Mouse (Mus musculus) limb, embryonic 12.5 days (tissue): ENCODE measurements around the gene Thumpd2. TPM values are rescaled to one million over a fixed set of nuclear protein-coding genes. Genes with fewer than 3 reads are reported as not detected.

ENCODE experiments used
- ATAC-seq: fragments of 200-750 bp; cut with Nextera tagmentation; 2 replicates; pipeline ENCODE4 v1.8.0; 2017; ENCODE audit warnings: low read depth, moderate TSS enrichment; ENCODE audit not compliant: insufficient number of reproducible peaks, insufficient read depth, low FRiP score, low TSS enrichment
- H3K27ac ChIP-seq: fragments of 300-500 bp; sonication (generic); 2 replicates; pipeline ENCODE4 v1.5.1; 2016; ENCODE audit warnings: mild to moderate bottlenecking, moderate library complexity
- H3K27me3 ChIP-seq: fragments of 300-500 bp; sonication (generic); 2 replicates; pipeline ENCODE4 v1.6.1; 2016; ENCODE audit warnings: mild to moderate bottlenecking, moderate library complexity
- H3K36me3 ChIP-seq: fragments of 300-500 bp; sonication (generic); 2 replicates; pipeline ENCODE4 v1.6.1; 2016; ENCODE audit warnings: mild to moderate bottlenecking, moderate library complexity
- H3K4me1 ChIP-seq: fragments of 300-500 bp; sonication (generic); replicated peaks from 2 replicates; pipeline ENCODE4 v1.6.1; 2016
- H3K4me2 ChIP-seq: fragments of 300-500 bp; sonication (generic); 2 replicates; pipeline ENCODE4 v1.6.1; 2016; ENCODE audit warnings: mild to moderate bottlenecking, moderate library complexity
- H3K4me3 ChIP-seq: fragments of 300-500 bp; sonication (generic); replicated peaks from 2 replicates; pipeline ENCODE4 v1.5.1; 2016; ENCODE audit warnings: mild to moderate bottlenecking
- H3K9ac ChIP-seq: fragments of 300-500 bp; sonication (generic); replicated peaks from 2 replicates; pipeline ENCODE4 v1.6.1; 2016; ENCODE audit warnings: mild to moderate bottlenecking, moderate library complexity
- H3K9me3 ChIP-seq: fragments of 300-500 bp; sonication (generic); 2 replicates; pipeline ENCODE4 v1.6.1; 2016; ENCODE audit warnings: mild to moderate bottlenecking, moderate library complexity
- WGBS: fragments of 180-500 bp; shearing (Covaris S2); methylation state at CpG from one replicate; pipeline ENCODE4 v1.1.7; 2016; 5-methylcytosine and 5-hydroxymethylcytosine counted together
- polyA plus RNA-seq: library from polyadenylated mRNA; unstranded; fragments of >200 nt; fragmentation: Nextera tagmentation; extraction: Ambion mirVana; gene quantifications from 2 replicates; pipeline ENCODE4 v1.2.1, GENCODE M21; 2016

The Thumpd2 gene
- polyA plus RNA-seq, 1 experiment from 2014 or later, result 17.0 TPM

GRCm38 (mm10) chr17:81001647-81002046 lies 63.2 kb downstream of the Thumpd2 start:
- peaks cover 26% of the 10 kb centered on the region for H3K4me1 ChIP-seq
- no peak for ATAC-seq
- WGBS, result 91% methylated on average over 4 of the region's 4 CpGs
- no peaks in the 10 kb centered on the region for H3K9me3 ChIP-seq
- no peak overlapping the region for H3K27ac ChIP-seq
- no peak overlapping the region for H3K4me3 ChIP-seq
- no peaks in the 10 kb centered on the region for H3K27me3 ChIP-seq
- no peak overlapping the region for H3K4me2 ChIP-seq
- H3K36me3 ChIP-seq, result no peaks in the 10 kb centered on the region
- no peak overlapping the region for H3K9ac ChIP-seq

DNA sequence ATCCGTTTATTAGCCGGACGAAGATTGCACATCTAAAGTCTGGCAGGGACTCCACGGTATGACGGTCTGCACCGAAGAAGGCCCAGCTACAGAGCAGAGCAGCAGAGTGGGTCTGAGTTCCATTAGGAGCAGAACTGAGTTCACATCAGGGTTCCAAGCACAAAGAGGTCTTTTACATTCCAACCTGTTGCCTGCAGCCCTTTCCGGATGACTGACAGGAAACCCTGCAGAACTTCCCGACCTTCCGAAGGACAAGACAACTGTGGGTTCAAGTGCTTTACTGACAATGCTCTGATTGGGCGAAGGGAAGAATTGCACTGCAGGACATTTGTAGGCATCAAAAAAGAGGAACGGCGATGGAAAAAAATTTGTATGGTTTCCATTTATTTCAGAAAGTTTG lies 63.9 kb downstream of the Thumpd2 start:
- Histone ChIP-seq H3K4me2 (no peak overlapping the region), H3K4me1 (peaks cover 24% of the 10 kb centered on the region), H3K27me3 (no peaks in the 10 kb centered on the region), H3K9ac (no peak overlapping the region), H3K9me3 (peaks cover 4% of the 10 kb centered on the region; the same call in 1 of the 2 replicates), H3K4me3 (no peak overlapping the region), H3K27ac (no peak overlapping the region), H3K36me3 (no peaks in the 10 kb centered on the region)
- WGBS, result 85% methylated on average over 12 of the region's 12 CpGs
- ATAC-seq, result no peak

DNA sequence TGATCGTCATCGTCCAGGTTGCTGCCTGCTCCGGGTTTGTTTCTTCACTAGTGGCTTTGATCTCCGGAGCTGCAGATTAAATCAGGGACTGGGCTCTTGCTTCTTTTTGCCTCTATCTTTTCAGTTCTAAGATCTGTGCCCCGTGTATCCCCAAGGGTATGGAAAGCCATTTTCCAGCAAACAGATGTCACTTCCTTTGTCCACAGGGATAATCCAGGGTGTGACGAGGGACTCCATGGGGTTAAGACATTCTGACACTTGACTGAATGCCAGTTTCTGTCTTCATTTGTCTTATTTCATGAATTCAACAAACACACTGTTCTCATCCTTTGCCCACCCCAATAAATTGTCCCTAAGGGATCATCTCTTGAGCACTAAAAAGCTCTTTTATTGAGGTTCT lies 65.9 kb downstream of the Thumpd2 start:
- Histone ChIP-seq H3K27me3 (no peaks in the 10 kb centered on the region), H3K4me3 (no peak overlapping the region), H3K27ac (no peak overlapping the region), H3K4me2 (no peak overlapping the region), H3K9me3 (peaks cover 4% of the 10 kb centered on the region; the same call in 1 of the 2 replicates), H3K36me3 (no peaks in the 10 kb centered on the region), H3K4me1 (peaks cover 12% of the 10 kb centered on the region; the same call in 1 of the 2 replicates), H3K9ac (no peak overlapping the region)
- ATAC-seq, result no peak
- WGBS, result 49% methylated on average over 6 of the region's 6 CpGs

- no peak for ATAC-seq
- peaks cover 4% of the 10 kb centered on the region; the same call in 1 of the 2 replicates for H3K9me3 ChIP-seq
- no peak overlapping the region for H3K9ac ChIP-seq
- H3K27ac ChIP-seq, result no peak overlapping the region
- no peaks in the 10 kb centered on the region for H3K36me3 ChIP-seq
- no peak overlapping the region for H3K4me2 ChIP-seq
- WGBS, result 78% methylated on average over 2 of the region's 2 CpGs
- H3K4me3 ChIP-seq, result no peak overlapping the region
- no peaks in the 10 kb centered on the region for H3K27me3 ChIP-seq
- H3K4me1 ChIP-seq, result peaks cover 7% of the 10 kb centered on the region; the same call in 1 of the 2 replicates
Measured at GRCm38 (mm10) chr17:80997226-80997625, 67.7 kb downstream of the Thumpd2 start.

DNA sequence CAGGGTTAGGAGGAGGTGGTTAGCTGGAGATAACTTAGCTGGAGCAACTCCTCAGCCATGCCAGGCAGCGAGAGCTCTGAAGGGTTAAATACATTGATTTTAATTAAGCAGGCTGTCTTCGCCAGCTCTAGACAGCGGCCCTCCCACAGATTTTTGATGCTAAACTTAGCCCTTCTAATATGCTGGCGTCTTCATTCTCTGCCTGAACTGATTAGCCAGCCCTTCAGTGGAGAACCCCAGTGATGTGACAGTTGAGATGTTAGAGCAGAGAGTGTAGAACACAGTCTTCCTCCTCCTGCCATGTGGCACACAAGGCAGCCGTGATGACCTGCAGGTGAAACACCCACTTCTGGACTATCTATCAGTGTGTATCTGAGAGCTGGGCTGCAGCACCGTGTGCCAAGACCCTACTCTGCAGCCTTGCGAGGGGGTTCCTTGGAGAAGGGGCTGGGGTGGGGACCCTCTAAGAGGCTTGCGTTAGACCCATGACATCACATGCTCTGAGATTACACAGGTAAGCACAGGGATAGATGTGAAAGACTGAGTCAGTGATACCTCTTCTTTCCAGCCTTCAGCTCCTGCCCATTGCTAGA lies 73.3 kb downstream of the Thumpd2 start:
- no peaks in the 10 kb centered on the region for H3K27me3 ChIP-seq
- no peak overlapping the region for H3K4me3 ChIP-seq
- no peak overlapping the region for H3K27ac ChIP-seq
- no peaks in the 10 kb centered on the region for H3K36me3 ChIP-seq
- H3K9me3 ChIP-seq, result peaks cover 4% of the 10 kb centered on the region; the same call in 1 of the 2 replicates
- H3K9ac ChIP-seq, result no peak overlapping the region
- no peak overlapping the region for H3K4me2 ChIP-seq
- WGBS, result 72% methylated on average over 8 of the region's 8 CpGs
- H3K4me1 ChIP-seq, result 0 out of 2 replicates have a peak, but pooled peaks cover 5% of the 10 kb centered on the region
- ATAC-seq, result no peak

DNA sequence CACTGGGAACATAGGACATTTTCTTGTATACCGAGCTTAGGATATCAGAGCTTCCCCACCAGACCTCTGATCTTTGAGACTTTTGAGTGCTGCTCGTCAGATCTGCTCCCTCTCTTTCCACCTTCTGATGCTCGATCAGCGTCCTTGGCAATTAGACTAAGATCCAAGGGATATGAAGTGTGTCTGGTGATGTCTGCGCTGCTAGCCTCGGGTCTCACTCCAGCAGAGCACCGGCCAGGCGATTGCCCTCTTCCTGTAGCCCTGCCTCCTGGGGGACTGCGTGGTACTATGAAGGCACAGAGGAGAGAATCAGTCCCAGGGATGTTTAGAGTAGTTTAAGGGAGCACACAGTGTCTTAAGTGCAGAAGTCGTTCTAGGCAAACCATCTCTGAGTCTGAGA lies 81.9 kb downstream of the Thumpd2 start:
- no peak overlapping the region for H3K27ac ChIP-seq
- no peaks in the 10 kb centered on the region for H3K9me3 ChIP-seq
- no peaks in the 10 kb centered on the region for H3K27me3 ChIP-seq
- no peak overlapping the region for H3K4me2 ChIP-seq
- WGBS, result 72% methylated on average over 10 of the region's 10 CpGs
- no peak for ATAC-seq
- no peaks in the 10 kb centered on the region for H3K36me3 ChIP-seq
- H3K4me3 ChIP-seq, result no peak overlapping the region
- H3K9ac ChIP-seq, result no peak overlapping the region
- H3K4me1 ChIP-seq, result 0 out of 2 replicates have a peak, but pooled peaks cover 6% of the 10 kb centered on the region

GRCm38 (mm10) chr17:80982412-80982787 lies 82.5 kb downstream of the Thumpd2 start:
- Histone ChIP-seq H3K27ac (no peak overlapping the region), H3K4me2 (no peak overlapping the region), H3K9ac (no peak overlapping the region), H3K4me1 (0 out of 2 replicates have a peak, but pooled peaks cover 6% of the 10 kb centered on the region), H3K9me3 (no peaks in the 10 kb centered on the region), H3K36me3 (no peaks in the 10 kb centered on the region), H3K4me3 (no peak overlapping the region), H3K27me3 (no peaks in the 10 kb centered on the region)
- 8% methylated on average over 8 of the region's 8 CpGs for WGBS
- ATAC-seq, result peak; percentile 40; the same call in 1 of the 2 replicates

GRCm38 (mm10) chr17:80981721-80982411 lies 83.0 kb downstream of the Thumpd2 start:
- Histone ChIP-seq H3K4me2 (no peak overlapping the region), H3K4me3 (no peak overlapping the region), H3K27ac (peak overlapping the region; percentile 12; the same call in 1 of the 2 replicates), H3K27me3 (no peaks in the 10 kb centered on the region), H3K36me3 (no peaks in the 10 kb centered on the region), H3K9me3 (no peaks in the 10 kb centered on the region), H3K9ac (no peak overlapping the region), H3K4me1 (0 out of 2 replicates have a peak, but pooled peaks cover 6% of the 10 kb centered on the region)
- WGBS, result 71% methylated on average over 12 of the region's 12 CpGs
- peak; percentile 29; the same call in 1 of the 2 replicates for ATAC-seq

DNA sequence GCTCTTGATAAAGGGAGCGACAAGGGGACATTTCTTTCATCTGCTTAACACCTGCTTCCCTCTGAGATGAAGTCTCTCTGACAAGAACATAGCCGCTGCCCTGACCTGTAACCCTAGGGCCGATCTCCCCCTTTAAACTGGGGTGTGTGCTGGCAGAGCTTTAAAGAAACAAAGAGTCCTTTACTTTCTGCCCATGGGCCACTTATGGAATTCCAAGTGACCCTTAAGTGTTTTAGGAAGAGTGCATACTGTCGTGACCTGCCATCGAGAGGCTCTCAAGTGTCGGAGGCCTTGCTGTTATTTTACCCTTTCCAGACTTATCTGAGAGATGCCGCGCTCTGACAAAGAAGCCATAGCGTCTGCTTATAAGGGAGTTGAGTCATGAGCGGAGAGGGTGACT lies 84.8 kb downstream of the Thumpd2 start:
- Histone ChIP-seq H3K9me3 (no peaks in the 10 kb centered on the region), H3K36me3 (no peaks in the 10 kb centered on the region), H3K4me1 (0 out of 2 replicates have a peak, but pooled peaks cover 6% of the 10 kb centered on the region), H3K4me3 (no peak overlapping the region), H3K27ac (no peak overlapping the region), H3K27me3 (no peaks in the 10 kb centered on the region), H3K4me2 (no peak overlapping the region), H3K9ac (no peak overlapping the region)
- no peak for ATAC-seq
- WGBS, result 78% methylated on average over 10 of the region's 10 CpGs

DNA sequence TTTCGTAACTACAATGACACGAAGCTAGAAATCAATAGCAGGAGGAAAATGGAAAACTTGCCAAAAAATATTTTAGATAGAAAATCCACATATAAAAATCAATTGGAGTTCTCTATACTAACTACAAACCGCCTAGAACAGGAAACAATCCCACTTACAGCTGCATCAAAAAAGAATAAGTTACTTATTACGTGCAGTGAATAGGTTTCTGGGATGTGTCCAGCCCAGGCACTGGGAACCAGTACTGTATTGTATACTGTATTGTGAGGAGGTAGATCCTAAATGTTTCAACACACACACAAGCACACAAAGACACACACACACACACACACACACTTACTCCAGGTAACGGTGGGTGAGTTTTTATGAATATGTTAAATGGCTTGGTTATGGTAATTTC lies 87.6 kb downstream of the Thumpd2 start:
- 89% methylated on average over 5 of the region's 5 CpGs for WGBS

More for the DNA sequence above, 87.6 kb downstream of the Thumpd2 start:
- H3K27ac ChIP-seq, result no peak overlapping the region
- no peak overlapping the region for H3K4me2 ChIP-seq
- H3K9ac ChIP-seq, result no peak overlapping the region
- H3K4me3 ChIP-seq, result no peak overlapping the region
- H3K36me3 ChIP-seq, result no peaks in the 10 kb centered on the region
- ATAC-seq, result no peak
- no peaks in the 10 kb centered on the region for H3K9me3 ChIP-seq
- H3K4me1 ChIP-seq, result 0 out of 2 replicates have a peak, but pooled peaks cover 6% of the 10 kb centered on the region
- H3K27me3 ChIP-seq, result no peaks in the 10 kb centered on the region
